Mouse (Mus musculus) forebrain, postnatal 0 days (tissue): ENCODE results near the gene Fam227b. TPM values are rescaled to one million over a fixed set of nuclear protein-coding genes. Genes with fewer than 3 reads are reported as not detected.
A peak's percentile ranks its signal among the peaks of the same experiment; 100 is the strongest.

Experiments
- ATAC-seq: fragments of 200-750 bp; cut with Nextera tagmentation; 2 replicates; pipeline ENCODE4 v1.8.0; 2017; ENCODE audit warnings: mild to moderate bottlenecking, moderate library complexity
- DNase-seq: peaks from one replicate; pipeline ENCODE4 v3.0.0-alpha.2; 2015
- H3K27ac ChIP-seq: fragments of 300-500 bp; sonication (generic); 2 replicates; pipeline ENCODE4 v1.5.1; 2014; ENCODE audit warnings: low read depth, mild to moderate bottlenecking, antibody characterized with exemption, low read length, moderate library complexity, mixed read lengths
- H3K27me3 ChIP-seq: fragments of 300-500 bp; sonication (generic); 2 replicates; pipeline ENCODE4 v1.6.1; 2014; ENCODE audit warnings: mild to moderate bottlenecking, low read length, mixed read lengths; ENCODE audit not compliant: insufficient read depth
- H3K36me3 ChIP-seq: fragments of 300-500 bp; sonication (generic); 2 replicates; pipeline ENCODE4 v1.6.1; 2014; ENCODE audit warnings: mild to moderate bottlenecking, moderate library complexity; ENCODE audit not compliant: insufficient read depth
- H3K4me1 ChIP-seq: fragments of 300-500 bp; sonication (generic); 2 replicates; pipeline ENCODE4 v1.6.1; 2014; ENCODE audit warnings: antibody characterized with exemption; ENCODE audit not compliant: insufficient read depth
- H3K4me2 ChIP-seq: fragments of 300-500 bp; sonication (generic); 2 replicates; pipeline ENCODE4 v1.6.1; 2014; ENCODE audit warnings: low read depth, mild to moderate bottlenecking, moderate library complexity
- H3K4me3 ChIP-seq: fragments of 300-500 bp; sonication (generic); 2 replicates; pipeline ENCODE4 v1.5.1; 2014; ENCODE audit warnings: low read depth, low read length, mixed read lengths
- H3K9ac ChIP-seq: fragments of 300-500 bp; sonication (generic); 2 replicates; pipeline ENCODE4 v1.6.1; 2014; ENCODE audit warnings: mild to moderate bottlenecking
- H3K9me3 ChIP-seq: fragments of 300-500 bp; sonication (generic); 2 replicates; pipeline ENCODE4 v1.6.1; 2016; ENCODE audit warnings: low read length
- CTCF ChIP-seq: sonication (generic); IDR thresholded peaks from 2 replicates; pipeline ENCODE4 v1.5.1; 2016; ENCODE audit warnings: antibody characterized with exemption, control low read depth, low read depth
- WGBS: fragments of 180-500 bp; shearing (Covaris S2); extraction: QIAGEN DNeasy Blood & Tissue Kit; methylation state at CpG from one replicate; pipeline ENCODE4 v1.1.7; 2014; 5-methylcytosine and 5-hydroxymethylcytosine counted together
- polyA plus RNA-seq: library from polyadenylated mRNA; unstranded; fragments of >200 nt; fragmentation: Nextera tagmentation; extraction: Ambion mirVana; gene quantifications from 2 replicates; pipeline ENCODE4 v1.2.1, GENCODE M21; 2015
- total RNA-seq: library from RNA; depleted of rRNA; stranded (reverse); fragments of >200 nt; gene quantifications from 2 replicates; pipeline ENCODE4 v1.2.3, GENCODE M21; 2014

Fam227b gene
- total and polyA plus RNA-seq, 2 experiments from 2014 or later: not detected

DNA sequence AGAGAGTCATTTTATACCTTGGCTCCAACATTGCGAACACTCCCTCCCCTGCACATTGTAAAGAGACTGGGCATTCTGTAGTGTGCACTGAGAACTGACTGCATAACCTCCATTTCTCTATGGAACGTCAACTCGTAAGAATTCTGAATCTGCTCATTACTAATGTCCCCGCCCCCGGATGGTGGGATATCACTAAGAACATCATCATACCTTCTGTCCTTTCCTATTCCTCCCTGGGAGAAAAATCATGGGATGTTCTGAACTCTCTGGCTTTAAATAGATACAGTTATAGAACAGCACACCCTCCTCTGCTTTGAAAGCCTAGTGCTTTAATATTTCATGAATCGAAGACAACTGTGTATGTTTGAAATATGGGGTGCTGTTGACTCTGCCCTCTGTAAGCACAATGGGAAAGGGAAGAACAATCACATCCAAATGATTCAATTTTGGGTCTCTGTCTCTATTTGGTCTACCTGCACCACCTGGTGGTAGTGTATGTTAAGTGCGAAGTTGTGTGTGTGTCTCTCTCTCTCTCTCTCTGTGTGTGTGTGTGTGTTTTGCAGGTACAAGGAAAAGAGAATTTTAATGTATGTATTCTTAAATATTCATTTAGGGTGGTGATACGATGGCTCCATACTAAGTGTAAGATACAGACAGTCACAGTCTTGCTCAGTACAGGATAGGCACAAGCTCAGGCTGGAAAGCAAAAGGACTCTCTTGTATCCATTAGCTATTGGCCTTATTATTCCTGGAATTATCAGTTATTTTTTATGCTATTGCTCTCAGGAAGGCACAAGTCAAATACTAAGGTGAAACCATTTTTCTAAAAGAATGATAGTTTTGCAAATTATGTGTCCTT lies 118.5 kb downstream of the Fam227b start:
- no peaks in the 10 kb centered on the region for H3K4me1 ChIP-seq
- no peak overlapping the region for H3K4me3 ChIP-seq
- peak; percentile 17 for DNase-seq
- no peak overlapping the region for H3K9ac ChIP-seq
- no peaks in the 10 kb centered on the region for H3K27me3 ChIP-seq
- ATAC-seq: peak; percentile 53; the same call in 1 of the 2 replicates
- peak; percentile 72 for TF ChIP-seq CTCF
- H3K27ac ChIP-seq: no peak overlapping the region
- no peak overlapping the region for H3K4me2 ChIP-seq
- no peaks in the 10 kb centered on the region for H3K9me3 ChIP-seq
- H3K36me3 ChIP-seq: no peaks in the 10 kb centered on the region
- 84% methylated on average over 8 of the region's 8 CpGs for WGBS

DNA sequence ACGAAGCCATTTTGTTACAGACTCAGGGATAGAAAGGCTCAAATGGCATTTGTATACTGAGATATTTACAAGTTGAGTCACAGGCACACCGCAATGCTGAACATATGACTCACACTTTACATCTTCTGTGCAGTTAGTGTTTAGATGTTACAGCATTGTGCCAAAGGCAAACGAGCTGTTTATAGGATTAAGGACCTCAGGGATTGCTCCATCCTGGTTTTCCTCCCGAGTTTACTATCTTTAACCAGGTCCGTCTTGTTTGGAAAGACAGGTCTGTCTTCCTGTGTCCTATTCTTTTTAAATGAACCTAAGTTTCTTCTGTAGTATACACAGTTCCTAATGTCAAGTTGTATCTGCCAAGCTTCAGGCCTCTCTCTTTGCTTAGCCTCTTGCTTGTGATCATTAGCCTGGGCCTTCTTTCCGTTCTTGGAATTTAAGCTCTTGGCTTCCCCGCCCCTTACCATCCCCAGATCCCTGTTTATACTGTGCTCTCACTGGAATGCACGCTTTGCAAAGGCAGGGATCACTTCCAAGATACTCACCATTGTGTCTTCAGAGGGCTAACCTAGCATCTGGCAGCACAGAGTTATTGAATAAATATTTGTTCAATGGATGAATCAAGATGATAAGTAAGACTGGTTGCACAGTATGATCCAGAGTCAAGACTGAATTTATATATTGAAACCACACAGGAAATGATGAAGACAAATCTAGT lies 120.5 kb downstream of the Fam227b start:
- no peak overlapping the region for H3K4me2 ChIP-seq
- ATAC-seq (no peak), DNase-seq (no peak)
- no peak overlapping the region for H3K4me3 ChIP-seq
- H3K9me3 ChIP-seq: no peaks in the 10 kb centered on the region
- WGBS: 57% methylated on average over 8 of the region's 8 CpGs
- H3K9ac ChIP-seq: no peak overlapping the region
- no peaks in the 10 kb centered on the region for H3K36me3 ChIP-seq
- no peaks in the 10 kb centered on the region for H3K4me1 ChIP-seq
- H3K27me3 ChIP-seq: no peaks in the 10 kb centered on the region
- H3K27ac ChIP-seq: no peak overlapping the region
- TF ChIP-seq CTCF: no peak

DNA sequence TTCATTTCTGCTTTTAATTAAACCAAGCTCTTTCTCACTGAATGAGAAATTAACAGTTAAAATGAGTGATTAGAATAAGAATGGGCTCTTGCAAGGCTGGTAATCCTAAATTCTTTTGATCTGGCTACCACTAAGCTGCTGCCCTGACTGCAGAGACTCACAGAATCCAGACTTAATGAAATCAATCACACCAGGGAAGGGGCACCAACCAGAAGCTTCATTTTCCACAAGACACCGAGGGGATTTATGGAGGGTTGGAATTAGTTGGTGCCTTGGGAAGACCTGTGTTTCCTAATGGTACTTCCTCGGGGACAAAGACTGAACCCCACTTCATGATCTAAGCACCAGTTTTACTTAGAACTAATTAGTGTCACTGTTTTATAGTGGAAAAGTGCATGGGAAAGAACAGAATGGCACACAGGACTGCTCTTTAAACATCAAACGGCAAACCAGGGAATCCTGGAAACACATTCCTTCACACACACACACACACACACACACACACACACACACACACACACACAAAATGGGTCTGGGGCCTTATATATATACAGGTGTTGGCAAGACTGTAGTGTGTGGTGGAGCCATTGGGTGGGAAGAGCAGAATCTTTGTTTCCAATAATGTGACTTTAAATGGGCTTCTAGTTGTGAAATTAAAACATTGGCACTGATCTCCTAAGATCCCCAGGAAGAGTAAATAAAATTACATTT lies 135.9 kb downstream of the Fam227b start:
- no peak for TF ChIP-seq CTCF
- no peak overlapping the region for H3K4me2 ChIP-seq
- DNase-seq: no peak
- H3K4me3 ChIP-seq: no peak overlapping the region
- H3K36me3 ChIP-seq: no peaks in the 10 kb centered on the region
- ATAC-seq: peak; percentile 55; the same call in 1 of the 2 replicates
- 6% methylated on average over 3 of the region's 3 CpGs for WGBS
- H3K27ac ChIP-seq: no peak overlapping the region
- H3K27me3 ChIP-seq: no peaks in the 10 kb centered on the region
- no peaks in the 10 kb centered on the region for H3K9me3 ChIP-seq
- H3K9ac ChIP-seq: no peak overlapping the region
- no peaks in the 10 kb centered on the region for H3K4me1 ChIP-seq

- DNase-seq (no peak), ATAC-seq (no peak)
- TF ChIP-seq CTCF: no peak
- Histone ChIP-seq H3K9ac (no peak overlapping the region), H3K4me2 (no peak overlapping the region), H3K9me3 (no peaks in the 10 kb centered on the region), H3K27me3 (no peaks in the 10 kb centered on the region), H3K4me3 (no peak overlapping the region), H3K36me3 (no peaks in the 10 kb centered on the region), H3K4me1 (no peaks in the 10 kb centered on the region), H3K27ac (no peak overlapping the region)
- WGBS: 21% methylated on average over 12 of the region's 12 CpGs
These were observed 136.7 kb downstream of the Fam227b start for GRCm38 (mm10) chr2:126014989-126015710.

DNA sequence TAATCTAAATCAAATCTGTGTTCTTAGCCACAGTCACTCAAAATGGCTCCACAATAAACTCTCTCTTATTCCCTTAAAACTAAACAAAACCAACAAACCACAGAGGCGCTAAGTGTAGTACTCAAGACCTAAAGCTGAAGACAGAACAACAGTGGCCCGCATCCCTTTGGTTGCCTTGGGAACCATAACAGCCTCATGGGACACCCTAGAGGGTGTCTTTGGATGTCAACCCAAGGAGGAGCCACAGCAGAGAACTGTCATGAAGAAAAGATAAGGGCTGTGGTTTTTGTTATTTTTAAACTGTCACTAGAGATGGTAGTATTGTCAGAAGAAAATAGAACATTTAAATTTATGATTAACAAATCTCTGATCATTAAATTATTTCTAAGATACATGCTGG lies 145.1 kb downstream of the Fam227b start:
- no peaks in the 10 kb centered on the region for H3K27me3 ChIP-seq
- ATAC-seq (no peak), DNase-seq (no peak)
- no peaks in the 10 kb centered on the region for H3K9me3 ChIP-seq
- TF ChIP-seq CTCF: no peak
- no peak overlapping the region for H3K9ac ChIP-seq
- no peak overlapping the region for H3K4me3 ChIP-seq
- 76% methylated on average over 2 of the region's 2 CpGs for WGBS
- H3K4me1 ChIP-seq: no peaks in the 10 kb centered on the region
- no peaks in the 10 kb centered on the region for H3K36me3 ChIP-seq
- H3K4me2 ChIP-seq: no peak overlapping the region
- no peak overlapping the region for H3K27ac ChIP-seq

DNA sequence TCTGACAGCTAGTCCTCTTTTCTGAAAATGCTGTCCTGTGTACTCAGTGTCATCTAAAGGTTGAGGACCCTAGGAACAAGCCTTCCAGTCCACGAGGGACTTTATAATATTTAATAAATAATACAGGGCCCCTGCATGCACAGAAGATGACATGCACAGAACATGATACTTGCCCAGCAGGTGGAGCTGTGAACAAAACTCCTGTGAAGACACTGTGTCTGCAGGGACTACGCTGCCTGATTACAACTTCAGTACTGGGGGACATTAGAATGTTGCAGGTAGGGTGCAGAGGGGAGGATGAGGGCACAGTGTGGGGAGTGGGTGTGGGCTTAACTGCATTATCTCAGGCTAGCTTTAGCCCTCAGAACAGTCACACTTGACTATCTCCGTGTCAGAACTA lies 145.7 kb downstream of the Fam227b start:
- DNase-seq (peak; percentile 57), ATAC-seq (peak; percentile 71)
- Histone ChIP-seq H3K9me3 (no peaks in the 10 kb centered on the region), H3K4me1 (no peaks in the 10 kb centered on the region), H3K27ac (no peak overlapping the region), H3K4me3 (no peak overlapping the region), H3K36me3 (no peaks in the 10 kb centered on the region), H3K9ac (no peak overlapping the region), H3K4me2 (no peak overlapping the region), H3K27me3 (no peaks in the 10 kb centered on the region)
- peak; percentile 72 for TF ChIP-seq CTCF
- WGBS: 37% methylated on average over 3 of the region's 3 CpGs
